Mouse (Mus musculus) ES-Bruce4 (cell line): Measurements from ENCODE around the gene P2ry10.

Experiments used
- CTCF ChIP-seq: IDR thresholded peaks from one replicate; pipeline ENCODE4 v1.8.1; 2011; ENCODE audit warnings: low read depth, low read length
- POLR2A ChIP-seq: IDR thresholded peaks from one replicate; pipeline ENCODE4 v1.8.1; 2011; ENCODE audit warnings: low read length; ENCODE audit not compliant: insufficient read depth

- TF ChIP-seq CTCF (no peak), POLR2A (no peak)
Measured at GRCm38 (mm10) chrX:107042367-107042766, 45.9 kb upstream of the P2ry10 start.
